Mouse (Mus musculus) MEL-GATA-1-ER (cell line): ENCODE results near the gene Hspb7.

Experiments used
- DNase-seq: peaks from one replicate; pipeline ENCODE4 v3.0.0-alpha.2; 2012; ENCODE audit warnings: low read depth; ENCODE audit errors: extremely low read depth

Gene Hspb7

DNA sequence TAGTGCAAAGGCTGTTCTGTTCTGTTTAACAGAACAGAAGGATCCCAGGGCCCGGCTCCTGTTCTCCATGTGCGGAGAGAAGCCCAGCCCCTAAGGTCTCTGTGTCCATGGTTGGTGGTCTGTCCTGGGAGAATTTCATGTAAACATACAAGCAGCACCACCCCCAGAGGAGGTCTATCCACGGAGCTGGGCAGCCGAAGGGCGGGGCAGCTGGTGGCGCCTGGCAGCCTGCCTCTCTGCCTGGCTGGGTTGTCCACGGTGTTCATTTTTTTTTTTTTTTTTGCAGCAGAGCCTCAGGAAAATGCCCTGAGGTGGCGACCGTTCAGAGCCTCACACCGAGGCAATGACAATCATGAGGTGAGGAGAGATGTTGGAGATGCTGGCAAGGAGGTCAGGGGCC is 48.0 kb downstream of the Hspb7 start:
- DNase-seq: no peak

DNA sequence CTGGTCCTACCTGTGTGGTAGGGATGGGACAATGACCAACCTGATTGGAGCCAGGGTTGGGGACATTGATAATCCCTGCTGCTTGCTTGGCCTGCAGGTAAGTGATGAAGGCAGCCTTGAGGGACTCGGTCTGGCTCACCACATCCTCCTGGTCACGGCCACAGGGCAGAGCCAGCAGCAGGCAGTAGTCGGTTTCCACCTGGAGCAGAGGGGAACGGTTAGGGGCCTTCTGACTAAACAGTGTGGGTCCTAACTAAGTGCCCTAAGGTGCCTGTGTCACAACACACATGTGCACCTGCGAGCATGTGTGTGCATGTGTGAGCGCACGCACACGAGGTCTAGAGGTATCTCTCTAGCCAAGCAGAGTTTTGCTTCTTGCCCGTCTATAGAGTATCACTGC is 48.8 kb downstream of the Hspb7 start:
- no peak for DNase-seq

DNA sequence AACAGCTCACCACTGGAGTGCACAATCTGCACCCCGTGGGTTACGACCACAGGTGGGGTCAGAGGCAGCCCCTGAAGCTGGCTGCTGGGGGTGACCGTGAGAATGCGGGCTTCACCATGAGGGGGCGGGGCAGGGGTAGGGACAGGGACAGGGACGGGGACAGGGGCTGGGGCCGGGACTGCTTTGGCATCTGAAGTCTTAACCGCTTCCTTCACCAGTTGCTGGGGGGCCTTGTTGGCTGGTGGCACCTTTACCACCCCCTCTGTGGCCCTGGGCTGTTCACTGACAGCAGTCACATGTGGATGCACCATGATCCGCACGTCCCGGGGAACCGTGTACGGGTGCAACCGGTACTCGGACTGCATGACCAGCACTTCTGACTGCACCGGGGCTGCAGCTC is 50.9 kb downstream of the Hspb7 start:
- DNase-seq: no peak

DNA sequence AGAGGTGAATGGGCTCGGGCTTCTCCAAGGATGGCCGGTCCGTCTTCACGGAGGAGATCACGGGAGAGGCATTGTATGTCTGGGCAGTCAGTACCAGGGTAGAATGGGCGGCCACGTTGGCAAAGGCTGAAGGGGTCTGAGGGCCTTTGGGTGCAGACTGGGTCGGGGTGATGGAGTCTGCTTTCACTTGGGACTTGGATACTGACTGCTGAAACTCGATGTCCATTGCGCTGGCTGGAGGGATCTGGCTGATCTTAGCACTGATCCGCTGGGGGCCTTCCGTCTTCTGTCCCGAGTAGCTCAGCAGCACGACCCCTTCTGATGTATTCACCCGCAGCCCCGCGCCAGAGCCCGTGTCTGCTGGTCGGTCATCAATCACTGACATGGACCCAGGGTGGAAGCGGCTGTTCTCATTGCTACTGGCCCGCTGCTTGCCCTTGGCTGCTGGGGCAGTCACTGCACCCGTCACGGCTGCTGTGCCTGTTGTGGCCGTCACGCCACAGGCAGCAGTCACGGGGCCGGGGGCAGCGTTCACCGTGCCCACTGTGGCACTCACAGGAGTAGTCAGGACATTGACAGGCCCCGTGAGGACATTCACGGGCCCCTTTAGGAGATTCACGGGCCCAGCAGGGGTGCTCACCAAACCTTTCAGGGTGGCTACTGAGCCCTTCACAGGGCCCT is 52.2 kb downstream of the Hspb7 start:
- DNase-seq: no peak

DNA sequence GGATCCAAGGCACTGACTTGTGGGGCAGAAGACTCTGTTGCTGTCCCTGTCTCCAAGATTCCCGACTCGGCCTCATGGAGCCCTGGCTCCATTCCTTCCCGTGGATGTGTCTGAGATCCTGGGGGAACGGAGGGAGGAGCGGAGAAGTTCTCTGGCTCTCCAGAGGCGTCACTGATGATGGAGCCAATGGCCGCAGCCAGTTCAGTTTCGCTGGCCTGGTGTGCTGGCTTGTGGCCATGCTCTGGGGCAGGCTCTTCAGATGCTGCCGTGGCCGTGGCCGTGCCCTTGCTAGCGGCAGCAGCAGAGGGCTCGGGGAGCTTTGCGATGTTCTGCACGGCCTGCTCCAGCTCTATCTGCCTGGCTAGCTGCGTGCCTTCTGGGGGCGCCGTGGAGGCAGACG is 53.9 kb downstream of the Hspb7 start:
- no peak for DNase-seq
